Comparison of ENCODE assay signal across 1 mouse cellular context in genomic region chr1:168312710-168313447, GRCm38 (mm10).
TF ChIP-seq lines count a peak whose summit lies in the region.

No protein-coding gene starts in this region.

TF ChIP-seq in MEL, 35 proteins besides CTCF, POLR2A, EP300 and RAD21 (continued from another document):
- TF ChIP-seq ZKSCAN1 (IDR thresholded peaks at IDR 0.05; ENCODE audit: low read depth, low read length) (no peak), NRF1 (IDR thresholded peaks at IDR 0.05; ENCODE audit: insufficient read depth, low read depth, low read length, poor library complexity, severe bottlenecking) (no peak), MEF2A (IDR thresholded peaks at IDR 0.05; ENCODE audit: extremely low read depth, insufficient replicate concordance, low read depth, low read length, poor library complexity, severe bottlenecking) (no peak)
